Mouse (Mus musculus): ENCODE results near the gene Gm20388. TPM values are rescaled to one million over a fixed set of nuclear protein-coding genes. Genes with fewer than 3 reads are reported as not detected.

The Gm20388 gene
- polyA plus RNA-seq, 1 experiment from 2014 or later: not detected

DNA sequence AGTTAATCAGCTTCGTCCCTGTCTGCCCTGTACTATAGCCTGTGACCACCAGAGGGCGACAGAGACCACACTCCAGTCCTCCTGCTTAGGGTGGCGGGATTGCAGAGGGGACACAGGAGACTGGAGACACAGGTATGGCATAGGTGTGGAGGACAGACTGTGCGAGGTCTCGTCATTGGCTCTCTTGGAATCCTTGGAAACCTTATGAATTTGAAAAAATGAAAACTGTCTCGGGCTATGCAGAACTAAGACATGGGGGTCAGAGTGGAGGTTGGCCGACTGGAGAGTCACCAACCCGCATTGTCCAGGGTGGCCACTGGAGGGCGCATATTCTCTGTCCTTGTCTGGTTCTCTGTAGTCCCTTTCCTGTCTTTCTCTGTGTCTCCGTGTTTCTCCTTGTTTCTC, 268.4 kb downstream of the Gm20388 start:
- Histone ChIP-seq H3K4me3 (ENCODE audit: low read depth, low read length) (no peak overlapping the region), H3K27ac (ENCODE audit: low read depth, low read length) (no peak overlapping the region), H3K4me1 (replicated peaks; ENCODE audit: control insufficient read depth, insufficient read depth, low read length) (no peaks in the 10 kb centered on the region; the same call in 1 of the 2 replicates), H3K9me3 (ENCODE audit: control insufficient read depth) (no peaks in the 10 kb centered on the region), H3K36me3 (ENCODE audit: control insufficient read depth, insufficient read depth) (no peaks in the 10 kb centered on the region), H3K9ac (ENCODE audit: low read depth, low read length) (no peak overlapping the region), H3K27me3 (replicated peaks; ENCODE audit: control insufficient read depth, insufficient read depth, low read length) (peaks cover 21% of the 10 kb centered on the region; the same call in 1 of the 2 replicates), H3K4me2 (replicated peaks; ENCODE audit: low read depth) (peak overlapping the region; percentile 53)
- peak; percentile 97 for TF ChIP-seq CTCF (IDR thresholded peaks at IDR 0.05; ENCODE audit: low read depth)
- WGBS: under 1% methylated on average over 10 of the region's 10 CpGs
- peak; percentile 70 for ATAC-seq

DNA sequence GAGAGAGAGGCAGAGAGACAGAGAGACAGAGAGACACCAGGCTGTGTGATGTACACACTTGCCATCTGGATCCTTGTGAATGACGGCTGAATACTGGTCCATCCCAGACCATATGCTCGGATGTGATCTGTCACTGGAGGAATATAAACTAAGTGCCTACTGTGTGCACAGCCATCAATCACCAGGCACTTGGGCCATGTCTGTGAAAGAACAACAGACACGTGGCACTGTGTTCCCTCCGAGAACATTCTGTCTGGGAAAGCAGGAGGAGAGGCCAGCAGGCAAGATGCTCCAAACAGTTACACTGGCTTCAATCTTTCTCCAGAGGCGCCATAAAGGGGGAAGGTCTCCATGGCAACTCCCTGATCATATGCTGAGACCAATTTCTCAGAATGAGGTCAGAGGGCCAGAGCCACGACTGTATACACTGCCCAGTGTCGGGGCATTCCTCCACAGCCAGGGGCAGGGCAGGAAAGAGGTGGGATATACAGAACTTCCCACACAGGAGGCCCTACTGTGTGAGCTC, 269.9 kb downstream of the Gm20388 start:
- no peaks in the 10 kb centered on the region for H3K36me3 ChIP-seq (ENCODE audit: control insufficient read depth, insufficient read depth)
- WGBS: 48% methylated on average over 7 of the region's 7 CpGs
- H3K9ac ChIP-seq (ENCODE audit: low read depth, low read length): no peak overlapping the region
- H3K4me1 ChIP-seq (replicated peaks; ENCODE audit: control insufficient read depth, insufficient read depth, low read length): no peaks in the 10 kb centered on the region; the same call in 1 of the 2 replicates
- no peak for TF ChIP-seq CTCF (IDR thresholded peaks at IDR 0.05; ENCODE audit: low read depth)
- H3K27me3 ChIP-seq (replicated peaks; ENCODE audit: control insufficient read depth, insufficient read depth, low read length): peaks cover 17% of the 10 kb centered on the region; the same call in 1 of the 2 replicates
- no peak overlapping the region for H3K4me2 ChIP-seq (replicated peaks; ENCODE audit: low read depth)
- no peak overlapping the region for H3K4me3 ChIP-seq (ENCODE audit: low read depth, low read length)
- no peaks in the 10 kb centered on the region for H3K9me3 ChIP-seq (ENCODE audit: control insufficient read depth)
- H3K27ac ChIP-seq (ENCODE audit: low read depth, low read length): no peak overlapping the region
- ATAC-seq: no peak

DNA sequence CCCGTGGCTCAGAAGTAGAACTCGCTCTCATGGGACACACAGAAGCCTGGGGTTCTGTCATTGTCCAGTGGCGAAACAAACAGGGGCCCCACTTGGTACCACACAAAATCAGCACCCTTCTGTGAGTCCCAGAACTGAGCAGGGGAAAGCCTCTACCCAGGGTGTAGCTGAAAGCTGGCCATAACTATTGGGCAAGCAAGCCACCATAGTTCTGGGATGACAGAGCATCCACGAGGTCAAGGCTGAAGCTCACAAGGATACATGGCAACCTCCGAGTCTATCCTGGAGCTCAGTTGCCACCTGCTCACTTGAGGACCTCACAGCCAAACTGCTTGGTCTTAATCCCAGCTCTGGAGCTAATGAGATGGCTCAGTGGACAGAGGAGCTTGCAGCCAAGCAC, 270.6 kb downstream of the Gm20388 start:
- WGBS: 80% methylated on average over 5 of the region's 5 CpGs
- Histone ChIP-seq H3K4me1 (replicated peaks; ENCODE audit: control insufficient read depth, insufficient read depth, low read length) (no peaks in the 10 kb centered on the region; the same call in 1 of the 2 replicates), H3K27ac (ENCODE audit: low read depth, low read length) (no peak overlapping the region)

DNA sequence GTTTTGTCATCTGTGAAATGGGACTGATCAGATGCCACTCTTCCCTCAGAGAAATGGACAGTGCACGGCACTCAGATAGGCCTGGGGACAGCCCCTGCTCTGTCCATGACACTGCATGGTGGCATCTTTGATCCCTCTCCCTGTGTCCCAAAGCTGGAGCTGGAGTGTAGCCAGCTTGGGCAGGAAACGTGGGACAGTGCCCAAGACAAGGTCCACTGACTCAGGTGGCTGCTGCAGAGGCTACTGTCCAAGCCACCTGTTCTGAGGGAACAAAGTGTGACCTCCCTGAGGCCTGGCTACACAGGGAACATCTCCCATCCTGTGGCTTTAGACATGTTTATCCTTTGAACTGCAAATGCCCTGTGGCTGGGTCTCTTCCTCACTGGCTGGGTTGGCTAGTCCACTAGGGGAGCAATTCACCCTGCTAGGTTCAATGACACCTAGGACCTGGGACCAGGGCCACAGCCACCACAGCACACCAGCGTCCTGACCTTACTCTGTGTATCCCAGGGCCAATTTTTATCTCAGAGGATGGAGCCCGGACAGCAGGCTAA, 271.3 kb downstream of the Gm20388 start:
- TF ChIP-seq CTCF (IDR thresholded peaks at IDR 0.05; ENCODE audit: low read depth): 0 out of 2 replicates have a peak, but pooled peaks have one; percentile 12
- Histone ChIP-seq H3K27me3 (replicated peaks; ENCODE audit: control insufficient read depth, insufficient read depth, low read length) (peaks cover 17% of the 10 kb centered on the region; the same call in 1 of the 2 replicates), H3K4me1 (replicated peaks; ENCODE audit: control insufficient read depth, insufficient read depth, low read length) (no peaks in the 10 kb centered on the region; the same call in 1 of the 2 replicates), H3K4me2 (replicated peaks; ENCODE audit: low read depth) (no peak overlapping the region), H3K27ac (ENCODE audit: low read depth, low read length) (no peak overlapping the region), H3K36me3 (ENCODE audit: control insufficient read depth, insufficient read depth) (no peaks in the 10 kb centered on the region), H3K9me3 (ENCODE audit: control insufficient read depth) (no peaks in the 10 kb centered on the region), H3K9ac (ENCODE audit: low read depth, low read length) (no peak overlapping the region), H3K4me3 (ENCODE audit: low read depth, low read length) (no peak overlapping the region)
- ATAC-seq: no peak
- 78% methylated on average over 4 of the region's 4 CpGs for WGBS

More for the DNA sequence above, 270.6 kb downstream of the Gm20388 start:
- Histone ChIP-seq H3K4me3 (ENCODE audit: low read depth, low read length) (no peak overlapping the region), H3K9me3 (ENCODE audit: control insufficient read depth) (no peaks in the 10 kb centered on the region), H3K9ac (ENCODE audit: low read depth, low read length) (no peak overlapping the region), H3K4me2 (replicated peaks; ENCODE audit: low read depth) (no peak overlapping the region), H3K27me3 (replicated peaks; ENCODE audit: control insufficient read depth, insufficient read depth, low read length) (peaks cover 17% of the 10 kb centered on the region; the same call in 1 of the 2 replicates), H3K36me3 (ENCODE audit: control insufficient read depth, insufficient read depth) (no peaks in the 10 kb centered on the region)
- no peak for ATAC-seq
- no peak for TF ChIP-seq CTCF (IDR thresholded peaks at IDR 0.05; ENCODE audit: low read depth)

GRCm38 (mm10) chr8:120184366-120184765, 273.7 kb downstream of the Gm20388 start:
- Histone ChIP-seq H3K4me3 (ENCODE audit: low read depth, low read length) (no peak overlapping the region), H3K9ac (ENCODE audit: low read depth, low read length) (no peak overlapping the region), H3K4me1 (replicated peaks; ENCODE audit: control insufficient read depth, insufficient read depth, low read length) (no peaks in the 10 kb centered on the region; the same call in 1 of the 2 replicates), H3K27me3 (replicated peaks; ENCODE audit: control insufficient read depth, insufficient read depth, low read length) (no peaks in the 10 kb centered on the region), H3K4me2 (replicated peaks; ENCODE audit: low read depth) (no peak overlapping the region), H3K36me3 (ENCODE audit: control insufficient read depth, insufficient read depth) (no peaks in the 10 kb centered on the region), H3K27ac (ENCODE audit: low read depth, low read length) (no peak overlapping the region), H3K9me3 (ENCODE audit: control insufficient read depth) (no peaks in the 10 kb centered on the region)
- 0 out of 2 replicates have a peak, but pooled peaks have one; percentile 18 for ATAC-seq
- TF ChIP-seq CTCF (IDR thresholded peaks at IDR 0.05; ENCODE audit: low read depth): no peak
- WGBS: 30% methylated on average over 9 of the region's 9 CpGs

DNA sequence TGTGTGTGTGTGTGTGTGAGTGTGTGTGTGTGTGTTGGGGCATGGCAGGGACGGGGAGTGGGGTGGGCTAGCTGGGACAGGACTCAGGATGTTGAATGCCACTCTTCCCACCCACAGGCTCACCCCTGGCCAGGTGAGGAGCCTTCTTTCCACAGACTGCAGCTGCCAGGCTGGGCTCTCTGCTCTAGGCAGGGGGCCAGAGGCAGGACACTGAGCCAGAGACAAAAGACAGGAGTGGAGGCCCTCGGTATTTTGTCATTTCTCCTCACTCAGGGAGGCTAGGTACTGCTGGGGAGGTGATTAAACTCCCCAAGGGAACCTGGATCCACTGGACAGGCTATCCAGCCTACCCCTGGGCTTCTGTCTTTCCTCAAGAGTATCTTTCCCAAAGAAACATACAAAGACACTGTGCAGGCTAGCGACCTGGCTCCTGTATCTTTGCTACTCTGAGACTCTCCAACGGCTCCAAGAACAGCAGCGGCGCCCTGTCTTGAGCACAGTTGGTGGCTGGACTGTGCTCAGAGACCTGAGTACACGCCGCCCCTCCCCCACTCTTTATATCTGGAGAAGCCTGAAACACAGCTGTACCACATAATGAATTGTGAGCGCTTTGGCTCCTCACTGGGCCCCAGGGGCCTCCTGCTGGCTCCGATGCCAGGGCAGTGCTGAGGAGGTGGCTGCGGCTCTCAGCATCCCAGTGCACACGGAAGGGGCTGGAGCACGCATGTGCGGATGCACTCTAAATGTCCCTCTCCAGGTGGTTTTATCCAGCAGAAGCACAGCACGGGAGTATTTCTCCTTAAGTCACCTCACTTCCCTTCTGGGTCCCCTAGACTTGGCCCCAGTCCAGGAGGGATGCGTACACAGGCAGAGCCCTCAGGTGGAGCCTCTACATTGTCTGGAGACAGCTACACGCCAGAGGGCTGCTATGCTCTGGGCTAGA, 274.5 kb downstream of the Gm20388 start:
- Histone ChIP-seq H3K9ac (ENCODE audit: low read depth, low read length) (no peak overlapping the region), H3K27ac (ENCODE audit: low read depth, low read length) (peak overlapping the region; percentile 21; the same call in 1 of the 2 replicates), H3K4me2 (replicated peaks; ENCODE audit: low read depth) (no peak overlapping the region), H3K4me1 (replicated peaks; ENCODE audit: control insufficient read depth, insufficient read depth, low read length) (no peaks in the 10 kb centered on the region; the same call in 1 of the 2 replicates), H3K36me3 (ENCODE audit: control insufficient read depth, insufficient read depth) (no peaks in the 10 kb centered on the region), H3K4me3 (ENCODE audit: low read depth, low read length) (no peak overlapping the region), H3K9me3 (ENCODE audit: control insufficient read depth) (no peaks in the 10 kb centered on the region), H3K27me3 (replicated peaks; ENCODE audit: control insufficient read depth, insufficient read depth, low read length) (no peaks in the 10 kb centered on the region)
- TF ChIP-seq CTCF (IDR thresholded peaks at IDR 0.05; ENCODE audit: low read depth): no peak
- no peak; the same call in 1 of the 2 replicates for ATAC-seq
- WGBS: 23% methylated on average over 17 of the region's 17 CpGs
